Mouse (Mus musculus) cerebellum, adult 8-10 months (tissue): ENCODE measurements at regions not wholly inside any gene's neighbourhood (a gene's known extent, or its start where the extent isn't known, plus 50 kb on each side); places are given as distances from the start of the nearest gene placed in this dataset.

ENCODE experiments used
- DNase-seq: peaks from one replicate; pipeline ENCODE4 v3.0.0; 2022

DNA sequence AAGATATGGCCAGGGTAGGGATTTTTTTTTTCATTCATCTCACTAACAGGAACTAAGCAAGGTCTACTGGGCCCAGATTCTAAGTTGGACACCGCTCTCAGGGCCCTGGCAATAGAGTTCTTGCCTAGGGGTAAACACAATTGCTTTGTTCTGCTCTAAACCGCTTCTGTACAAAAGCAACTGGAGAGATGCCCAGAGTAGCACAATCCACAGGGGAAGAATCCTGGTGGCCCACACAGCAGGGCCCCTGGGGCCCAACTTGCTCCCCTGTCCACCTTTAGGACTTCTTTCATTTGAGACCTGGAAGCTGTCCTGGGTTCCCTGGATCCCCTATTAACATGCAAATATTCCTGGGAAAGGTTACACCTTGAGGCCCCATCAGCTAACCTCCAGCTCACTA is 639.4 kb downstream of the Insc start:
- no peak for DNase-seq

DNA sequence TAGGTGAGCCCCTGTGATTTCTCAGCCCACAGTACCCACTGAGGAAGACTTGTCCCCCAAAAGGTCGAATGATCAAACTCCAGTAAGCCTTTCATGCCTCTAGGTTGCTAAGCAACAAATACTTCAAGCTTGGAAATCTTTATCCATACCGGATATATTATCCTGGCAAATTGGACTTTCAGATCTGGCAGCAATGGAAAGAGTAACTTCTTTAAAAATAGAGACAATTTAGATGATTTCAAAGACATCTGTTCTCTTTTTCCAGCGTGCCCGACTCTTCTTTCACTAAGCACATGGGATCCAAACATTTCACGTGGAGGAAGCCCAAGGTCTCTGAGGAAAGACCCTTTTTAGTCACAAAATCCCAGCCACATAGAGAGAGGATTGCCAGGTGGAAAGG is 645.4 kb downstream of the Insc start:
- DNase-seq, result no peak

DNA sequence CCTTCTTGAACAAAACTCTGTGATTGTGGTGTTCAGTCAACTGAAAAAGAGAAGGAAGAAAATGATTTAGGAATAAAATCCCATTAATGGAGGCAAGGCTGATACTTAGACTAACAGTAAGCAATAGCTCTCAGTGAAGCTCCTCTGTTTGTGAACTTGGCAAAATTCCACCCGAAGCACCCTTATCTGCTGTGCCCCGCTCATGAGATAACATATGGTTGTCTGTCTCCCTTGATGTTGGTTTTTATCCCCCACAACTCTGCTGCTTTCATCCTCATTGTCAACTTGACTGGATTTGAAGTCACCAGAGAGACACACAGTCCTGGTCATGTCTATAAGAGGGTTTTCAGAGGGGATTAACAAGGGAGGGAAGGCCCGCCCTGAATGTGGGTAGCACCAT is 646.1 kb downstream of the Sox6 start:
- DNase-seq, result no peak

DNA sequence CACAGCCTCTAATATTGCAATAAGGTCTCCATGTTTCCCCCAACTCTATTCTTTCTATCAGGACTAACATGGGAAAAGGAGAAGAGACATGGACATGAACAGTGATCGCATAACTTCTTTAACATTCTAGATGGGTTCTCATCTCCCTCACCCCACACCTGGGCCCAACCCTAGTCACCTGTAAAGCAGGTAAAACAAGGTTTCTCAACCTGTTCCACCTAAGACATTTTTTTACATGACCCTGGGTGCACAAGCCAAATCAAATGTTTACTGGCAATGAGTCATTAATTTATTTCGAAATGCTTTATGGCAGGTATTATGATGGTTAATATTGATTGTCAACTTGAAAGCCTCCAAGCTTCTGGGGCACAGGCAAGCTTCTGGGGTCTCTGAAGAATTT is 640.4 kb downstream of the Sox6 start:
- no peak for DNase-seq

DNA sequence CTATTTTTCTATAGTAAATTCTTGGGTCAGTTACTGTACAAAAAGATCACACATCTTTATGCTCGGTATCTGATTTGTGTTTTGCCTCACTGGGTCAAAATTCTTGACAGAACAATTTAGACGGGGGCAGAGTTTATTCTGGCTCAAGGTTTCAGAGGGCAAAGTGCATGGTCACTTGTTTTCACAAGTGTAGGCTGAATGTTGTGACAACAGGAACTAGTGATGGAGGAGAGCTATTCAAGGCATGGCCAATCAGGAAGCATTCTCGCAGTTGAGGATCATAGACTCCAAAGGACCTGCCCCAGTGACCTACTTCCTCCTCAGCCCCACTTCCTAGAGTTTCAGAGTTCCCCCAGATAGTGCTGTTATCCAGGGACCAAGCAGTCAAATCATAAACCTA is 639.1 kb downstream of the Sox6 start:
- DNase-seq, result no peak

DNA sequence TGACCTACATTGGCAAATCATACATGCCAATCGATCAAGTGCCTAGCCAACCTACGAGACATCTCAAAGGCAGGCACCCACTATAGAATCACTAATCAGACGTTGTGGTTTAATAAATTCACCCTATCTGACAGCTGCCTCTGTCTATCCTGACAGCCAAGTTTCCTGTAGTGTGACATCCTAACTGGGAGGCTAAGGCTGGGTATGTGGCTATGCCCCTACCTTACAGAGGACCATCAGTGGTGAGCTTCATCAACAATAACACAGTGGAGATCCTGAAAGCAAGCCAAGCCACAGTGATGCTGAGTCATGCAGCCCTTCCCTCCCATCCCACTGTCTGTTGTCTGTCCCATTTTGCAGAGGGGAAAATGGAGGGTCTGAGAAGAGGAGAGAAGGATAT is 630.7 kb downstream of the Sox6 start:
- DNase-seq, result no peak

DNA sequence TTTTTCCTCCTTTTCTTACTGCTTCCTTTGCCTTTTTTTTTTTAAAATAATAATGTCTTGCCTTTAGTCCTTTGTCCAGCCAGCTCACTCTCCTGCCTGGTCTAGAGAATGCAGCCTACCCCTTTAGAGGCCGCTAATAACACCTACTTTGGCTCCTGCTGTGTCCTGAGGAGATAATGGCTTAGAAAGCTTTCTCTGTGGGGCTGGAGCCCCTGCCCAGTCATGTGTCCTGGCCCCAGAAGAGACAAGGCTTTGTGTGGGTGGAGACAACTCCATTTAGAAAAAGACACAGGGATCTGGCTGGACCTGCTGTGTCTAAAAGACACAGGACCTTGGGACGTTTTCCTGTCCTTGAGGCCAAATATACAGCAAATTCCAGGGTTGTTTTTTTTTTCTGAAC is 629.7 kb downstream of the Sox6 start:
- DNase-seq, result no peak

DNA sequence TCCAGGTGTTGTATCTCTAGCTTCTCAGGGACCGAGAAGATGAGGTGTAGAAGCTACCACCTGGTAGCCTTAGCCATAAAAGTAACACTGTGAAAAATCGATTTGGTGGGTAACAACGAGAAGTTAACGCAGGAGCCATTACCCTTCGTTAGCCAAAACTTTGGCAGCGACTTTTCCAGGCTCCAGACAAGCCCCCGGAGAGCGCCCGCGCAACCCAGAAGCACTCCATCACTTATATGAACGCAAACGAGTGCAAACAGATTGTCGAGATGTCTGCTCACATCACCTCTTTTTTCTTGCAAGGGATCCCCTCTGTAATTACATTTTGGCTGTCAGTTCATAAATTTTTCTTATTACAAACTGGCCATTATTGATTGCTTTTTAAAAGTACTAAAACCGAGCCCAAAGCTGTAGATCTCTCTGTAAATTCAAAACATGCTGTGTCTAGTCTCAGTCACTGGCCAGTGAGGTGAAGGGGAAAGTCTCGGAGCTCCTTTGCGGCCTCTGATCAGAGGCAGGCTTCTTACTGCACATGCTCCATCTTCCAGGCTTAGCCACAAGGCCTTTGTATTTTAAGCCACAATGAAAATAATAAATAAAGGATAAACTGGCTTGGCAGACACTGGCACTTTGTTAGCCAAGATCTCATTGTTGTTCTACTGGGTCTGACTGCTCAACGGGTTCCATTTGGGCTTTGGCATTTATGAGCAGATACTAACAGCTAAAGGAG is 627.9 kb downstream of the Sox6 start:
- DNase-seq, result no peak

DNA sequence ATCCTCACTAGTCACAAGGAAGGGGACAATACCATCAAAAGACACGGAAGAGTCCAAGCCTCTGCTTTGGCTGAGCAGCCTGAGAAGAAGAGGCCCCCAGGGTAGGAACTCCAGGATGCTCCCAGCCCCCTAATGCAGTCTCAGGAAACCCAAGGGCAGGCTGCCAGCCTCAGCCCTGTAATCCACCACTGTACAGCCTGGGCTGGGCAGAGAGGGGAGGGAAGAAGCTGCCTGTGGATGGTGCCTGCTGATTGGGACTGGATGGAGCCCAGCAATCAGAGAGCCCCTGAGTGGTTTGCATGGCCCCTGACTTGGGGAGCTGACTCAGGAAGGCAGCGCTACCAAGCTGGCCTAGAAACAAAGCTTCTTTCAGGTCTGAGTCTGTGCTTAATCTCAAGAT is 627.1 kb downstream of the Sox6 start:
- no peak for DNase-seq

DNA sequence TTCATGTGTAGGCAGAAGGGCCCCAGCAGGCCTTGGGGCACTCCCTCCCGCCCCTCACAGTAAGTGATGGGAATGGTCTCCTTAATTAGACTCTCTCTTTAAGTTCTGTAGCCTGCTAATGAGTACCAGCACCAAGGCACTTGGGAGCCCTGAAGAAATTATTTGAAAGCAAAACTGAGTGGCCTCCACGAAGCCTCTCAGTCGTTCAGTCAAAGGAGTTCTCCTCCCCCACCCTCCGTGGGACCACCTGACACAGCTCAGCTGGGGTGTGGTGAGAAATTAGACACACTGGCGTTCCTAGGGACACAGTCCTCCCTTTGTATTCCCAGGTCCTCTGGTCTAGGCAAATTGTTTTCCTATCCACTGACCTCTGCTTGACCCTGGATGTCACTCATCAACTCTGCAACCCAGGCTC is 623.4 kb downstream of the Sox6 start:
- no peak for DNase-seq
